Mouse (Mus musculus) heart, postnatal 0 days (tissue): Measurements from ENCODE around the gene Egfl7. TPM values are rescaled to one million over a fixed set of nuclear protein-coding genes. Genes with fewer than 3 reads are reported as not detected.

Experiments used
- ATAC-seq: fragments of 200-750 bp; cut with Nextera tagmentation; 2 replicates; pipeline ENCODE4 v1.8.0; 2017; ENCODE audit warnings: low read depth, moderate number of reproducible peaks, moderate library complexity; ENCODE audit not compliant: insufficient read depth
- DNase-seq: peaks from one replicate; pipeline ENCODE4 v3.0.0-alpha.2; 2016; ENCODE audit warnings: low spot score
- H3K27ac ChIP-seq: fragments of 300-500 bp; sonication (generic); 2 replicates; pipeline ENCODE4 v1.5.1; 2014; ENCODE audit warnings: low read depth, mild to moderate bottlenecking
- H3K27me3 ChIP-seq: fragments of 300-500 bp; sonication (generic); 2 replicates; pipeline ENCODE4 v1.6.1; 2014; ENCODE audit warnings: low read length, mixed read lengths; ENCODE audit not compliant: control insufficient read depth, insufficient read depth
- H3K36me3 ChIP-seq: fragments of 300-500 bp; sonication (generic); replicated peaks from 2 replicates; pipeline ENCODE4 v1.6.1; 2014; ENCODE audit warnings: low read length, mixed read lengths; ENCODE audit not compliant: control insufficient read depth, insufficient read depth
- H3K4me1 ChIP-seq: fragments of 300-500 bp; sonication (generic); 2 replicates; pipeline ENCODE4 v1.6.1; 2014; ENCODE audit warnings: antibody characterized with exemption; ENCODE audit not compliant: control insufficient read depth, insufficient read depth
- H3K4me2 ChIP-seq: fragments of 300-500 bp; sonication (generic); 2 replicates; pipeline ENCODE4 v1.6.1; 2014; ENCODE audit warnings: low read depth, mild to moderate bottlenecking, low read length, moderate library complexity
- H3K4me3 ChIP-seq: fragments of 300-500 bp; sonication (generic); 2 replicates; pipeline ENCODE4 v1.5.1; 2014; ENCODE audit warnings: low read depth, low read length
- H3K9ac ChIP-seq: fragments of 300-500 bp; sonication (generic); replicated peaks from 2 replicates; pipeline ENCODE4 v1.6.1; 2014; ENCODE audit warnings: low read depth, low read length, mixed read lengths
- H3K9me3 ChIP-seq: fragments of 300-500 bp; sonication (generic); replicated peaks from 2 replicates; pipeline ENCODE4 v1.6.1; 2016; ENCODE audit warnings: low read length; ENCODE audit not compliant: control insufficient read depth
- CTCF ChIP-seq: IDR thresholded peaks from 2 replicates; pipeline ENCODE4 v1.5.1; 2016; ENCODE audit warnings: antibody characterized with exemption, control low read depth, low read depth
- EP300 ChIP-seq: IDR thresholded peaks from 2 replicates; pipeline ENCODE4 v1.6.1; 2016; ENCODE audit warnings: antibody characterized with exemption, low read depth
- WGBS: fragments of 180-500 bp; shearing (Covaris S2); extraction: QIAGEN DNeasy Blood & Tissue Kit; methylation state at CpG from one replicate; pipeline ENCODE4 v1.1.7; 2014; 5-methylcytosine and 5-hydroxymethylcytosine counted together
- polyA plus RNA-seq: library from polyadenylated mRNA; unstranded; fragments of >200 nt; fragmentation: Nextera tagmentation; extraction: Ambion mirVana; gene quantifications from 2 replicates; pipeline ENCODE4 v1.2.1, GENCODE M21; 2015
- total RNA-seq: library from RNA; depleted of rRNA; stranded (reverse); fragments of >200 nt; gene quantifications from 2 replicates; pipeline ENCODE4 v1.2.3, GENCODE M21; 2014; ENCODE audit warnings: low replicate concordance

Gene Egfl7
- total and polyA plus RNA-seq, 2 experiments from 2014 or later, result 158 to 375 TPM

DNA sequence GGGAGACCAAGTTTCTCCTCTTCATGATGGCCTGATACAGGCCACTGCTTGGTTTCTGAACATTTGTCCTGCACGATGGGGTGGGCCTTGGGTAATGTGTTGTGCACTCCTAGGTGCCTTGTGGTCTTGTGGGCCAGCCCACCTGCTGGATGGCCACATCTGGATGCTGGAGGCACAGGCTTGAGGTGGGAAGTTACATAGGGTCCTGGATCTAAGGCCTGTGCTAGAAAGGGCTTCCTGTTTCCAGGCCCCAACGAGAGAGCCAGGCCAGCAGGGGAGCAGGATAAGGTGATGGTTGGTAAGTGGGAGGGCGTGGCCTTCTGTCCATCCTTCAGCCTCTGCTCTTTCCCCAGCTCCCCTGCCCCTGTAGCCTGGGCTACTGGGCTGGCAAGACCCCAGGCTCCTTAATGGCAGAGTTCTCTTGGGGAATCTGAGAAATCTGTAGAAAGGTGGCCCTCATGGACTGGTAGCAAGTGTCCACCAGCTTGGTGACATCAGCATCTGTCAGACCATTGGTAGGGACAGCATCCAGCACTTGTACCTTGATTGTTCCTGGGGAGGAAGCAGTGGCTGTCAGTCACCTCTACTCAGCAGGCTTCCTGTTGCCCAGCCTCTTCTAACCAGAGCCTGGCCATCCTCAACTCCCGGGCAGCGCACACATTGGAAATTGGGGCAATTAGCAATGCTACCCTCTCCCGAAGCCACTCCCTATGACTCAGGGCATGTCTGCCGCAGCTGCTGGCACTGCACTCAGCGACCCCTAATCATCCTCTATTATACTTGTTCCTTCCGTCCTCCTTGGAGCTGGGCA is 13.6 kb downstream of the Egfl7 start:
- TF ChIP-seq EP300 (peak; percentile 36; the same call in 1 of the 2 replicates), CTCF (no peak)
- H3K27me3 ChIP-seq, result no peaks in the 10 kb centered on the region
- ATAC-seq, result no peak

GRCm38 (mm10) chr2:26594022-26594346 is 14.2 kb downstream of the Egfl7 start:
- no peaks in the 10 kb centered on the region for H3K27me3 ChIP-seq
- TF ChIP-seq EP300 (no peak), CTCF (peak; percentile 40)
- H3K4me1 ChIP-seq, result 0 out of 2 replicates have a peak, but pooled peaks cover 4% of the 10 kb centered on the region
- peaks cover 32% of the 10 kb centered on the region for H3K36me3 ChIP-seq
- H3K4me3 ChIP-seq, result no peak overlapping the region
- H3K9ac ChIP-seq, result no peak overlapping the region
- H3K27ac ChIP-seq, result no peak overlapping the region
- no peak overlapping the region for H3K4me2 ChIP-seq
- H3K9me3 ChIP-seq, result no peaks in the 10 kb centered on the region
- DNase-seq (no peak), ATAC-seq (peak; percentile 19; the same call in 1 of the 2 replicates)
- WGBS, result 56% methylated on average over 9 of the region's 9 CpGs

More for the DNA sequence above, 13.6 kb downstream of the Egfl7 start:
- WGBS, result 63% methylated on average over 9 of the region's 9 CpGs
- H3K4me1 ChIP-seq, result 0 out of 2 replicates have a peak, but pooled peaks cover 4% of the 10 kb centered on the region
- H3K27ac ChIP-seq, result no peak overlapping the region; the same call in 1 of the 2 replicates
- DNase-seq, result no peak
- H3K36me3 ChIP-seq, result peaks cover 32% of the 10 kb centered on the region
- no peak overlapping the region for H3K4me2 ChIP-seq
- no peak overlapping the region for H3K4me3 ChIP-seq
- no peaks in the 10 kb centered on the region for H3K9me3 ChIP-seq
- no peak overlapping the region for H3K9ac ChIP-seq

DNA sequence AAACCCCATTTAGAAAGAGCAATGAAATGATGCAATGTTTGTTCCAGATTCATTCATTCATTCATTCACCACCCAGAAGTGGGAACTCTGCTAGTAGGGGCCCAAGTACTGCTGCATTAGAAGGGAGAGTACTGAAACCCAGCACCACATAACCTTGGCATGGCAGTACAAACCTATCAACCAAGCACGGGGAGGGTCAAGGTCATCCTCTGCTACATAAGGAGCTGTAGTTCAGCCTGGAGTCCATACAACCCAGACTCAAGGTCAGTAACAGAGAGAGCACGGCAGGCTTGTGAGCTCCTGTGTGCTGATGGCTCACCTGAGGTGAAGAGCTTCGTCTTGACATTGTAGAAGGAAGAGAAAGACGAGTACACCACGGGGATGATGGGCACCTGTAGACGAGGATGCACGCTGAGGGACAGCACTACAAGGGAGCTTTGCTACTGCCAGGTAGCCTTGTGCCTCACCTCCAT is 14.7 kb downstream of the Egfl7 start:
- DNase-seq (no peak), ATAC-seq (0 out of 2 replicates have a peak, but pooled peaks have one; percentile 1)
- no peak overlapping the region for H3K4me3 ChIP-seq
- 70% methylated on average over 7 of the region's 7 CpGs for WGBS
- H3K27me3 ChIP-seq, result no peaks in the 10 kb centered on the region
- H3K9ac ChIP-seq, result no peak overlapping the region
- peaks cover 32% of the 10 kb centered on the region for H3K36me3 ChIP-seq
- no peaks in the 10 kb centered on the region for H3K9me3 ChIP-seq
- H3K4me1 ChIP-seq, result 0 out of 2 replicates have a peak, but pooled peaks cover 4% of the 10 kb centered on the region
- H3K4me2 ChIP-seq, result no peak overlapping the region
- no peak overlapping the region for H3K27ac ChIP-seq
- TF ChIP-seq CTCF (no peak), EP300 (no peak)

DNA sequence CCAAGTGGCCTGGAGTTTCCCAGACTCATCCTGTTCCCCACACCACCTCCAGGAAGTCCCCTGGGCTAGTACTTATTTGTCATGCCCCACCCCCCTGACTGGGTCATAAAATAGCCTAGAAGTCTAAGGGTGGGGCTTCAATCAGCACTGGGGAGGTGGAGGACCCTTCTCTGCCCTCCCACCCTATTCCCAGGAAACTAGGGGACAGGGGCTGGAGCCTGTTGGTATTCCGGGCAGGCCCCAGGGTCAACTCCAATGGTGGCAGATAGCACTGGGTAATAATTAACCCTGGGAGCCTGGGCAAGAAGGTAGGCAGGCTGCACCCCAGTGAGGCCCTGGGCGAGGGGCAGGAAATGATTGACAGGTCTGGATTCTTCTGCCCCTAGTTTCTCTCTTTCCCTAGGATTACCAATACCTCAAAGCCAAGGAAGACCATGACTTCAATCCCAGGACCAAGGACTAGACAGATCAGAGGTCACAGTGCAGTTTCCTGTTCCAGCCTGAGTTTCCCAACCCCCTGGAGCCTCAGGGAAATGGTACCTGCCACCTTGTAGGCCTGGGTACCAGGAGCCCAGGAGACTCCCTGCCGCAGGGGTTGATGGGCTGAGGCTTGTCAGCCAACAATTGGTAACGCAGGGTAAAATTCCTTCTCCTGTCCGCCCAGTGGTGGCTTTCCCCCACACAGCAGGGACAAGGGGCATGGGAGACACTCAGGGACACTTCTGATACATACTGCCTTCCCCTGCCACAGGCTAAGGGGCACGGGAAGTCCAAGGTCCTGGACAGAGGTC is 15.3 kb downstream of the Egfl7 start:
- DNase-seq, result no peak
- 0 out of 2 replicates have a peak, but pooled peaks cover 4% of the 10 kb centered on the region for H3K4me1 ChIP-seq
- no peak overlapping the region for H3K27ac ChIP-seq
- no peak overlapping the region for H3K4me2 ChIP-seq
- H3K4me3 ChIP-seq, result no peak overlapping the region
- H3K9me3 ChIP-seq, result no peaks in the 10 kb centered on the region
- no peaks in the 10 kb centered on the region for H3K27me3 ChIP-seq
- ATAC-seq, result peak; percentile 28
- TF ChIP-seq EP300 (peak; percentile 67), CTCF (no peak)
- WGBS, result 74% methylated on average over 6 of the region's 6 CpGs
- H3K36me3 ChIP-seq, result peaks cover 32% of the 10 kb centered on the region
- H3K9ac ChIP-seq, result no peak overlapping the region

DNA sequence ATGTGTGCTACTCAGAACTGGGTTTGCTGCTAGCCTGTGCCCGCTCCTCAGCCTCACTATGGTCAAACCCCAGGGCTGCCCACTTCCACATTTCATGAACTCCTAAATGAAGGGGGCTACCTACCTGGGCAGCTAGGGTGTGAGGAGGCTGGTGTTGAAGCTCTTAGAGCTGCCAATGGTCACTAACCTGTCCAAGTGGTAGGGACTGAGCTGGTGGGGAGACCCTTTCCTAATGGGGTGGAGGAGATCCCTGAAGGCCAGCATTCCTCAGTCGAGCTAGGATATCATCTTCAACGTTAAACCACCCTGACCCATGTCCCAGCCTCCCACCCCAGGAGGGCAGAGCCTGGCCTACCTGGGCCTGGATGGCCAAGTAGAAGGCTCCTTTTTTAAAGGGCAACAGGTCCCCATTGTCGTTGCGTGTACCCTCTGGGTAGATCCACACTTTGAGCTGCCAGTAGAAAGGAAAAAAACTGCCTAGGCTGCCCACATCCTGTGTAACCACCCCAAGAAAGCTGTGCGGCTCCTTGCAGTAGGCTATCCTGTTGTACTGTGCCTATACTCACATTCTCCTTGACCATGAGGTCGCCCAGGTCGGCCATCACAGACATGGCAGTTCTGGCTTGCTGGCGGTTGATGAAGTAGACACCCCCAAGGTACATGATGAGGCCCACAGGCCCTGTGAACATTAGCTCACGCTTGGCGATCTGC is 16.1 kb downstream of the Egfl7 start:
- H3K4me1 ChIP-seq, result 0 out of 2 replicates have a peak, but pooled peaks cover 3% of the 10 kb centered on the region
- WGBS, result 65% methylated on average over 11 of the region's 11 CpGs
- no peak overlapping the region for H3K4me2 ChIP-seq
- no peak overlapping the region for H3K4me3 ChIP-seq
- H3K9ac ChIP-seq, result no peak overlapping the region
- H3K27me3 ChIP-seq, result no peaks in the 10 kb centered on the region
- no peaks in the 10 kb centered on the region for H3K9me3 ChIP-seq
- peaks cover 32% of the 10 kb centered on the region for H3K36me3 ChIP-seq
- TF ChIP-seq CTCF, result no peak
- no peak; the same call in 1 of the 2 replicates for TF ChIP-seq EP300
- ATAC-seq (peak; percentile 9), DNase-seq (no peak)
- no peak overlapping the region for H3K27ac ChIP-seq
